Mouse (Mus musculus) CH12.LX (cell line): ENCODE data around the gene Rcan1. TPM values are rescaled to one million over a fixed set of nuclear protein-coding genes. Genes with fewer than 3 reads are reported as not detected.

ENCODE experiments used
- DNase-seq: peaks from one replicate; pipeline ENCODE4 v3.0.0-alpha.2; 2013; ENCODE audit errors: extremely low read depth
- H3K27ac ChIP-seq: 2 replicates; pipeline ENCODE4 v1.5.1; 2012; ENCODE audit warnings: low read depth, mild to moderate bottlenecking, control low read depth, moderate library complexity; ENCODE audit not compliant: insufficient read depth
- H3K27me3 ChIP-seq: replicated peaks from 2 replicates; pipeline ENCODE3; 2012; ENCODE audit warnings: inconsistent platforms
- H3K36me3 ChIP-seq, 2 experiments: replicated peaks in 1 of 2; 2 replicates each; pipeline versions ENCODE3 to v1.6.1; 2012; ENCODE audit warnings: inconsistent platforms in 1 of 2, low read length in 1 of 2, mild to moderate bottlenecking in 1 of 2, mixed read lengths in 1 of 2, moderate library complexity in 1 of 2; ENCODE audit not compliant: control insufficient read depth in 1 of 2, insufficient read depth in 1 of 2
- H3K4me1 ChIP-seq, 2 experiments: 2 replicates each; pipeline ENCODE4 v1.6.1; 2012; ENCODE audit warnings: inconsistent platforms in 1 of 2, moderate library complexity in 1 of 2; ENCODE audit not compliant: insufficient read depth in 2 of 2, control insufficient read depth in 1 of 2
- H3K4me2 ChIP-seq: 2 replicates; pipeline ENCODE4 v1.6.1; 2012; ENCODE audit warnings: low read depth, mild to moderate bottlenecking, control low read depth; ENCODE audit not compliant: poor library complexity, insufficient read depth, severe bottlenecking
- H3K4me3 ChIP-seq, 3 experiments: fragments of 150-350 bp in 1 of 3; sonication (generic) in 1 of 3; replicated peaks in 1 of 3; 2 replicates each; pipeline versions ENCODE3 to v1.5.1; 2011 to 2012; ENCODE audit warnings: low read depth in 2 of 3, low read length in 2 of 3, mild to moderate bottlenecking in 2 of 3, moderate library complexity in 2 of 3, control low read depth in 1 of 3, improper control_type of control experiment in 1 of 3, inconsistent platforms in 1 of 3, mixed read lengths in 1 of 3; ENCODE audit not compliant: poor library complexity in 1 of 3
- H3K79me2 ChIP-seq: replicated peaks from 2 replicates; pipeline ENCODE4 v1.6.1; 2012; ENCODE audit warnings: mild to moderate bottlenecking, moderate library complexity; ENCODE audit not compliant: control insufficient read depth, poor library complexity, insufficient read depth, severe bottlenecking; ENCODE audit errors: extremely low read depth
- H3K9ac ChIP-seq: 2 replicates; pipeline ENCODE4 v1.6.1; 2012; ENCODE audit warnings: low read depth, mild to moderate bottlenecking, control low read depth, moderate library complexity; ENCODE audit not compliant: insufficient read depth
- H3K9me3 ChIP-seq: replicated peaks from 2 replicates; pipeline ENCODE3; 2012; ENCODE audit warnings: low read length, inconsistent platforms, mixed read lengths
- CTCF ChIP-seq, 2 experiments: IDR thresholded peaks in 1 of 2; conservative IDR thresholded peaks in 1 of 2; 2 replicates each; pipeline ENCODE4 v1.5.1; 2011 to 2012; ENCODE audit warnings: low read depth in 2 of 2, low read length in 2 of 2, improper control_type of control experiment in 1 of 2, inconsistent platforms in 1 of 2, mild to moderate bottlenecking in 1 of 2, moderate library complexity in 1 of 2
- E2F4 ChIP-seq: IDR thresholded peaks from 2 replicates; pipeline ENCODE4 v1.6.1; 2011; ENCODE audit warnings: low read depth, low read length, improper control_type of control experiment; ENCODE audit not compliant: insufficient replicate concordance
- ELF1 ChIP-seq: IDR thresholded peaks from 2 replicates; pipeline ENCODE4 v1.6.1; 2014; ENCODE audit warnings: low read depth, mild to moderate bottlenecking, inconsistent platforms, low read length, improper control_type of control experiment
- EP300 ChIP-seq: IDR thresholded peaks from 2 replicates; pipeline ENCODE4 v1.6.1; 2011; ENCODE audit warnings: low read length, improper control_type of control experiment
- ETS1 ChIP-seq: conservative IDR thresholded peaks from 2 replicates; pipeline ENCODE4 v1.6.1; 2012; ENCODE audit warnings: low read depth, mild to moderate bottlenecking, inconsistent platforms, low read length, improper control_type of control experiment, moderate library complexity
- GABPA ChIP-seq: IDR thresholded peaks from 2 replicates; pipeline ENCODE4 v1.6.1; 2012; ENCODE audit warnings: low read depth, low read length, improper control_type of control experiment, inconsistent platforms; ENCODE audit not compliant: insufficient replicate concordance
- HCFC1 ChIP-seq: IDR thresholded peaks from 2 replicates; pipeline ENCODE4 v1.6.1; 2012; ENCODE audit warnings: low read depth, mild to moderate bottlenecking, inconsistent platforms, low read length, improper control_type of control experiment
- JUN ChIP-seq: IDR thresholded peaks from 2 replicates; pipeline ENCODE4 v1.6.1; 2011; ENCODE audit warnings: low read depth, mild to moderate bottlenecking, low read length, improper control_type of control experiment, moderate library complexity; ENCODE audit not compliant: insufficient read depth
- JUND ChIP-seq: conservative IDR thresholded peaks from 2 replicates; pipeline ENCODE4 v1.6.1; 2011; ENCODE audit warnings: low read depth, low read length, improper control_type of control experiment
- KAT2A ChIP-seq: IDR thresholded peaks from 2 replicates; pipeline ENCODE4 v1.6.1; 2012; ENCODE audit warnings: low read length, improper control_type of control experiment, inconsistent platforms; ENCODE audit not compliant: insufficient replicate concordance
- MAX ChIP-seq: IDR thresholded peaks from 2 replicates; pipeline ENCODE4 v1.6.1; 2011; ENCODE audit warnings: low read length, improper control_type of control experiment
- MAZ ChIP-seq: IDR thresholded peaks from 2 replicates; pipeline ENCODE4 v1.6.1; 2012; ENCODE audit warnings: low read depth, mild to moderate bottlenecking, inconsistent platforms, low read length, improper control_type of control experiment, moderate library complexity
- MEF2A ChIP-seq: IDR thresholded peaks from 2 replicates; pipeline ENCODE4 v1.6.1; 2014; ENCODE audit warnings: low read depth, mild to moderate bottlenecking, inconsistent platforms, low read length, improper control_type of control experiment, borderline replicate concordance
- MXI1 ChIP-seq: IDR thresholded peaks from 2 replicates; pipeline ENCODE4 v1.6.1; 2011; ENCODE audit warnings: mild to moderate bottlenecking, low read depth, low read length, improper control_type of control experiment
- NELFE ChIP-seq: IDR thresholded peaks from 2 replicates; pipeline ENCODE4 v1.6.1; 2011; ENCODE audit warnings: low read depth, low read length, improper control_type of control experiment
- NRF1 ChIP-seq: IDR thresholded peaks from 2 replicates; pipeline ENCODE4 v1.6.1; 2014; ENCODE audit warnings: low read depth, mild to moderate bottlenecking, inconsistent platforms, low read length, improper control_type of control experiment, moderate library complexity
- POLR2A ChIP-seq: IDR thresholded peaks from 2 replicates; pipeline ENCODE4 v1.6.1; 2011; ENCODE audit warnings: low read depth, mild to moderate bottlenecking, improper control_type of control experiment, low read length
- POLR2AphosphoS2 ChIP-seq: IDR thresholded peaks from 2 replicates; pipeline ENCODE4 v1.6.1; 2011; ENCODE audit warnings: low read depth, low read length, improper control_type of control experiment
- RAD21 ChIP-seq: IDR thresholded peaks from 2 replicates; pipeline ENCODE4 v1.6.1; 2011; ENCODE audit warnings: low read depth, mild to moderate bottlenecking, low read length, improper control_type of control experiment, moderate library complexity
- SIN3A ChIP-seq: IDR thresholded peaks from 2 replicates; pipeline ENCODE4 v1.6.1; 2012; ENCODE audit warnings: low read length, improper control_type of control experiment, inconsistent platforms
- SMC3 ChIP-seq: IDR thresholded peaks from 2 replicates; pipeline ENCODE4 v1.6.1; 2011; ENCODE audit warnings: low read depth, low read length, improper control_type of control experiment
- TCF12 ChIP-seq: IDR thresholded peaks from 2 replicates; pipeline ENCODE4 v1.6.1; 2014; ENCODE audit warnings: low read depth, mild to moderate bottlenecking, inconsistent platforms, low read length, improper control_type of control experiment
- USF1 ChIP-seq: IDR thresholded peaks from 2 replicates; pipeline ENCODE4 v1.6.1; 2014; ENCODE audit warnings: low read depth, mild to moderate bottlenecking, inconsistent platforms, low read length, improper control_type of control experiment
- ZKSCAN1 ChIP-seq: IDR thresholded peaks from 2 replicates; pipeline ENCODE4 v1.6.1; 2012; ENCODE audit warnings: low read depth, inconsistent platforms, low read length, improper control_type of control experiment, borderline replicate concordance
- dilution Hi-C: fragments of 300-500 bp; cut with MboI; formaldehyde crosslinking; loops from 2 replicates; pipeline ENCODE4 v1.14.3; 2020; ENCODE audit warnings: low sequenced_read_pairs; ENCODE audit not compliant: extremely low pct_unique_long_range_greater_than_20kb, extremely low pct_ligation_motif_present
- in situ Hi-C: fragments of 300-500 bp; cut with MboI; formaldehyde crosslinking; loops from 3 replicates; pipeline ENCODE4 v1.14.3; 2019; ENCODE audit warnings: low sequenced_read_pairs, low pct_ligation_motif_present, low pct_unique_long_range_greater_than_20kb, mixed read lengths
- polyA plus RNA-seq: library from polyadenylated mRNA; unstranded; fragments of >175 nt; gene quantifications from 2 replicates; pipeline ENCODE4 v1.2.1, GENCODE M21; 2012; ENCODE audit warnings: low read depth; ENCODE audit not compliant: insufficient read length
- total RNA-seq, 2 experiments: library from RNA; depleted of rRNA; stranded (reverse); fragments of 300-350 nt in 1 of 2; fragments of >200 nt in 1 of 2; gene quantifications; 2 replicates each; pipeline ENCODE4 v1.2.3; 2012 to 2014

The Rcan1 gene
- total and polyA plus RNA-seq, 3 experiments: 10.0 to 15.3 (median 12.4) TPM

DNA sequence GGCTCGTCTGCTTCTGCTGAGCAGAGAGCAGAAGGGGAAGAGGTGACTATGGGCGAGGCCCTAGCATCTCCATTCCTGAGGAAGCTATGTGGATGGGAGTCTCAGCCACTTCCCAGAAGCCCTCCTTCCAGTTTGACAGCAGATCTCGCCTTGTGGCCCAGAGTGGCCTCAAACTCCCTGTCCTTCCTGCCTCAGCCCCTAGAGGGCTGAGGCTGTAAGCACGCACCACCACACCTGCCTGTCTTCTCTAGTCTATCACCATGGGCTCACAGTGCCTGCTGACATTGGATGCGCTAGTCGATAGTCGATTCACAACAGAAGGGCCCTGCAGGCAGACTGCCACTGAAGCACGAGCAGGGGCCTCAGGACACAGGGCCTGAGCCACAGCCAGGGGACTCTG, 18.1 kb downstream of the Rcan1 start:
- Histone ChIP-seq H3K27me3 (no peaks in the 10 kb centered on the region), H3K4me2 (no peak overlapping the region), H3K9me3 (no peaks in the 10 kb centered on the region), H3K9ac (no peak overlapping the region), H3K4me1 (peaks cover 8 to 33% of the 10 kb centered on the region in 2 experiments)
- in situ Hi-C loops: no loop called here
- no peak for DNase-seq
- peak; percentile 20 for TF ChIP-seq RAD21
- TF ChIP-seq SMC3: peak; percentile 42
- peak; percentile 29 to 66; a peak in 2 of 4 replicates for TF ChIP-seq CTCF (conservative IDR thresholded peaks at IDR 0.05 in 1 of 2, IDR thresholded peaks at IDR 0.05 in 1 of 2; ENCODE audit: low read depth in 2 of 2, low read length in 2 of 2)
- no peak for TF ChIP-seq MAZ
- no peak for TF ChIP-seq GABPA
- TF ChIP-seq, all 38 proteins: peak for 3
- no peaks in the 10 kb centered on the region for H3K79me2 ChIP-seq
- peaks cover 6 to 60% of the 10 kb centered on the region in 2 experiments for H3K36me3 ChIP-seq
- H3K27ac ChIP-seq: no peak overlapping the region
- dilution Hi-C loops: no loop called here
- no peak overlapping the region for H3K4me3 ChIP-seq

- no peak for TF ChIP-seq MXI1
- no peak for TF ChIP-seq SIN3A
- no peak for TF ChIP-seq POLR2AphosphoS2
- TF ChIP-seq JUN: no peak
- no peak for TF ChIP-seq ETS1
- TF ChIP-seq KAT2A: no peak
- TF ChIP-seq, all 38 proteins: peak for 0
- H3K9me3 ChIP-seq: no peaks in the 10 kb centered on the region
- no peak overlapping the region for H3K27ac ChIP-seq
- H3K36me3 ChIP-seq: peaks cover 6 to 61% of the 10 kb centered on the region in 2 experiments
- no peak overlapping the region for H3K4me3 ChIP-seq
- DNase-seq: no peak
- in situ Hi-C loops: no loop called here
- H3K79me2 ChIP-seq: no peaks in the 10 kb centered on the region
- peaks cover 3 to 24% of the 10 kb centered on the region in 2 experiments; a peak in 2 of 4 replicates for H3K4me1 ChIP-seq
- no peak overlapping the region for H3K4me2 ChIP-seq
- dilution Hi-C loops: no loop called here
- H3K27me3 ChIP-seq: no peaks in the 10 kb centered on the region
- H3K9ac ChIP-seq: no peak overlapping the region
These were observed 19.1 kb downstream of the Rcan1 start for GRCm38 (mm10) chr16:92451516-92452072.

GRCm38 (mm10) chr16:92450331-92450730, 20.3 kb downstream of the Rcan1 start:
- H3K4me2 ChIP-seq: no peak overlapping the region
- in situ Hi-C loops (no loop called here), dilution Hi-C loops (no loop called here)
- H3K4me1 ChIP-seq: peaks cover 4 to 18% of the 10 kb centered on the region in 2 experiments
- DNase-seq: no peak
- peaks cover 6 to 59% of the 10 kb centered on the region in 2 experiments for H3K36me3 ChIP-seq
- H3K27ac ChIP-seq: no peak overlapping the region
- H3K27me3 ChIP-seq: no peaks in the 10 kb centered on the region
- no peak overlapping the region for H3K4me3 ChIP-seq
- no peak overlapping the region for H3K9ac ChIP-seq
- no peaks in the 10 kb centered on the region for H3K9me3 ChIP-seq
- no peak for TF ChIP-seq EP300
- no peak for TF ChIP-seq RAD21
- no peak for TF ChIP-seq MAX
- TF ChIP-seq ZKSCAN1: no peak
- TF ChIP-seq E2F4: no peak
- no peak for TF ChIP-seq MXI1
- TF ChIP-seq NRF1: no peak
- no peak for TF ChIP-seq POLR2A
- no peak for TF ChIP-seq TCF12
- TF ChIP-seq MEF2A: no peak
- no peak for TF ChIP-seq JUND
- TF ChIP-seq ETS1: no peak
- no peak for TF ChIP-seq USF1
- no peak for TF ChIP-seq HCFC1
- no peak for TF ChIP-seq KAT2A
- TF ChIP-seq SMC3: no peak
- TF ChIP-seq NELFE: no peak
- TF ChIP-seq GABPA: no peak
- TF ChIP-seq ELF1: no peak
- TF ChIP-seq MAZ: no peak
- no peaks in the 10 kb centered on the region for H3K79me2 ChIP-seq
